Mouse (Mus musculus) mesoderm, embryonic 11.5 days (tissue): ENCODE results near the gene Ubl5.
"Not testable (repeated sequence)": the region's sequence is repeated elsewhere in the genome, so short reads cannot be mapped to it uniquely, and the experiment has no call there.

Source experiments
- DNase-seq: peaks from one replicate; pipeline ENCODE4 v3.0.0-alpha.2; 2012; ENCODE audit warnings: low read depth, low spot score

Ubl5 gene

GRCm38 (mm10) chr9:20642101-20642895 lies at the start of gene Ubl5:
Gene Ubl5, plus strand, starts transcription at chr9:20642878.
- DNase-seq, result peak; percentile 98

DNA sequence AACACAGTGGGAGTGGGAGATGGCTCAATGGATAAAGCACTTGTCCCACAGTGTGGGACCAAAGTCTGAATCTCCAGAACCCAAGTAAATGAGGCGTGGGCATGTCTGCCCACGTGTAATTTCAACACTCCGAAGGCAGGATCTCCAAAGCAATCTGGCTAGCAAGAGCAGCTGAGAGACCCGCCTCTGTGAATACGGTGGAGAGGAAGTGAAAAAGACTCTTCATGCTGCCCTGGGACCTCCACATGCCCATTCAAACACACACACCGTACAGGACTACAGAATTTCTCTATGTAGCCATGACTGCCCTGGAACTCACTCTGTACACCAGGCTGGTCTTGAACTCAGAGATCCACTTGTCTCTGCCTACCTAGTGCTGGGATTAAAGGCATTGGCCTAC lies 41.4 kb upstream of the Ubl5 start:
- DNase-seq, result no peak

DNA sequence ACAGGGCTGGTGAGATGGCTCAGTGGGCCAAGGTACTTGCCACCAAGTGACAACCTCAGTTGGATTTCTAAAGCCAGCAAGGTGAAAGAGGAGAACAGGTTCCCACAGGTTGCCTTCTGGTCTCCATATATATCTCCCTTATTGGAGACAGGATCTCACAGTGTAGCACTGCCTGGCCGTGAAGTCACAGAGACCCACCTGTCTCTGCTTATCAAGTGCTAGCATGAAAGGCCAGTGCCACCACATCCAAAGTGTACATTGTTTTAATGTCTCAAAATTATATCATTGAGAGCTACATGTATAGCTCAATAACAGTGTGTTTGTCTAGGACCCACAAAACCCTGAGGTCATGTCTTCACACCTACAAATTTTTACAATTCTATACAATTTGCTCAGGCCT lies 36.4 kb upstream of the Ubl5 start:
- DNase-seq, result no peak

DNA sequence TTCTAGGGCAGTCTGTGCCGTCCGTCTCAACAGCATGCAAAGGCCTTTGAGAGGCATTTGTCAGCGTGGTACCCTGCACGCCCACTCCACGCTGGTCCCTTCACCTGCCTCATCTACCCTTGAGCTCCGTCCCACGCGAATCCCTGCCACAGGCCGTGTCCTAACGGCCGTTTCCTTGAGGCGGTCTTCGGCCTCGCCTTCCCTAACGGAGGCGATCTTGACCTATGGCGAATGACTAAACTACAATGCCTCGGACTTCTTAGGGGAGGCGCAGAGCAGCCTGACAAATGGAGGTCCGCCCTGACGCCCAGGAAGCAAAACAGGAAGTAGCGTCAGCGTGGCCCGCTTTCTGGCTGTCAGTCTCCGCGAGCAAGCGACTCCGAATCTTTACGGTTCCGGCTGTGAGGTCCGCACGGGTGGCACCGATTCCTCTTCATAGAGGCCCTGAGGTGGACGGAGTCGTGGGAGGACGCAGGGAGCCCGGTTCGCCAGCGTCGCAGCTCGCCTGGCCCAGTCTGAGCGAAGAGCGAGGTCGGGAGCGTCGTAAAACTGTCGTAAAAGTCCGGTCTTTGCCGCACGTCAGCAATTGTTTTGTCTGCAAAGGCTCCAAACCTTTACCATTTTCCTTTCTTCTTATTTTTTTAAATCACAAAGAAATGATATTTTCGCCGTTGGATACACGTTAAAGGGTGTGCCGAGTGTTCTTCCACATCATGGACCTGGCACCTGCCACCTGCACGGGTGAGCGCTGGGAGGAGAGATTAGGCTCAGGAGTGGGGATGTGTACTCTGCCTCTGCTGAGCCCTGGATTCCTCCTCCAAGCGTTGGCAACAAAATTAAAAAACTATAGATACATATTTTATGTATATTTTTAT lies 35.3 kb upstream of the Ubl5 start:
- peak; percentile 96 for DNase-seq

DNA sequence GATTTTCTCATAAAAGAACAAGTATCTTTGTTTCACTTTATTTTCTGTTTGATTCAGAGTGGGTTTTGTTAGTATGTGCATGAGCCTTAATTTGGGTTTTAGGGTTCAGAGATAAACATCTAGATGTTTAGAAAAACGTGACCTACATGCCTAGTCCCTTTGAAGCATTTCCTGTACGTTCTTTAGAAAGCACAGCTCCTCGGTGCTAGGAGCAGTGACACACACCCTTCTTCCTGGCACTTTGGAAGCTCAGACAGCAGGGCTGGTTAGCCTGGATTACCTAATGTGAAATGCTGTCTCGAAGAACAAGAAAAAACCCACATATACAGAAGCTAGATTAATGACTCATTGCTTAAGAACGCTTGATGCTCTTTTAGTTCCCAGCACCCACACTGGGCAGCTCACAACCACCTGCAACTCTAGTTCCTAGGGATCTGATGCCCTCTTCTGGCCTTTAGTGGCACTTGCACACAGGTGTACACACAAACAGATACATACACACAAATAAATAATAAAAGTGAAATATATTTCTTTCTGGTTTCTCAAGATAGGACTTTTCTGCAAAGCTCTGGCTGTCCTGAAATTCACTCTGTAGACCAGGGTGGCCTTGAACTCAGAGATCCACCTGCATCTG lies 32.7 kb upstream of the Ubl5 start:
- DNase-seq, result no peak

DNA sequence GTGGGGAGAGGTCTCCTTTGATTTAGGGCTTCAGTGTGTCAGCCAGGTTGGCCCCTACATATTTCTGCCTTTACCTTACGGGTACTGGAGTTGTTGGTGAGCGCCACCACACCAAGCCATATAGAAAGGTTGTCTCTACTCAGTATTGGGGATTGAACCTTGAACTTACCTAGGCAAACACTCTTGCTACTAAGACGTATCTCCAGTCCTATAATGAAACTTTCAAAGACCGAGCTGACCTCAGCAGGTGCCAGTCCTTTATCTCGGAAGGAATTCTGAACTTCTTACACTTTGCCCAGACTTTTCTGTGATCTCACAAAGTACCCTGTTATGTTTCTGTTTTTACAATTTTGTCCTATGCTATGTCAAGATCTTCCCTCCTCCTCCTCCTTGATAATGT lies 30.7 kb upstream of the Ubl5 start:
- no peak for DNase-seq

GRCm38 (mm10) chr9:20616685-20617084 lies 26.0 kb upstream of the Ubl5 start:
- no peak for DNase-seq

DNA sequence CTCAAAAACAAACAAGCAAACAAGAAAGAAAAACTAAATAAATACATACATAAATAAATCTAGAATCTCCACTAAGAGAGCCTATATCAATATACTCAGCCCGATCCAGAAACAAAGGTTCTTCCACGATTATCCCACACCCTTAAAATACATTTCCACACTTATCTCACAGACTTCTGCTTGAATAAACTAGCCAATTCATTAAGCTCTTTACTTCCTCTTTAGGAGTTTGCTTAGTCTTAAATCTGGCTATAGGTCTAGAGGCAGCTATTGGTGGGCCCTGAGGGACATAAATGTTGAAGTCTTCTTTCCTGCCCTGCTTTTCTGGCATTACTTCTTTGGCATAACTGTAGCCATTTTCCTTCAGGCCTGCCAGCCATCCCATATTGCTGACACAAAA lies 11.3 kb upstream of the Ubl5 start:
- no peak for DNase-seq

- DNase-seq, result not testable (repeated sequence)
Measured at GRCm38 (mm10) chr9:20635676-20636075, 7.0 kb upstream of the Ubl5 start.

GRCm38 (mm10) chr9:20636256-20636655 lies 6.4 kb upstream of the Ubl5 start:
- DNase-seq, result no peak

DNA sequence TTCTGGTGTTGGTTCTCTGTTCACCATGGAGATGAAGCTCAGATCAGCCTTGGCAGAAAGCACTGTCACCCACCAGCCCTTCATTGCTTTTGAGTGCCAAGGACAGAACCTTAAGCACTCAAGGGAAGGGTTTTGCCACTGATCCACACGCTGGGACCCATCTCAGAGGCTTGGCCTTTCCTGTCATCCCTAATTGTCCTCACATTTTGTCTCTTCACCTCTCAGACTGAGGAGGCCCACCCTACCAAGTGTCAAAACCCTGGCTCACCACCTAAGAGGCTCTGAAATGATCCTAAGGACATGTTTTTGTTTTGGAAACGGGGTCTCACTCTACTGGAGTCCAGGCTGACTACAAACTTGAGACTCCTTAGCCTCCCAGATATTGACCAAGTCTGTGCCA lies 5.9 kb upstream of the Ubl5 start:
- DNase-seq, result no peak

- DNase-seq, result no peak
Measured at GRCm38 (mm10) chr9:20638552-20638951, 4.1 kb upstream of the Ubl5 start.

- no peak for DNase-seq
Measured at GRCm38 (mm10) chr9:20639486-20639885, 3.2 kb upstream of the Ubl5 start.

- no peak for DNase-seq
Measured at GRCm38 (mm10) chr9:20641501-20641900, 1.2 kb upstream of the Ubl5 start.

GRCm38 (mm10) chr9:20642896-20643466 lies 303 bp downstream of the Ubl5 start:
- DNase-seq, result peak; percentile 90

DNA sequence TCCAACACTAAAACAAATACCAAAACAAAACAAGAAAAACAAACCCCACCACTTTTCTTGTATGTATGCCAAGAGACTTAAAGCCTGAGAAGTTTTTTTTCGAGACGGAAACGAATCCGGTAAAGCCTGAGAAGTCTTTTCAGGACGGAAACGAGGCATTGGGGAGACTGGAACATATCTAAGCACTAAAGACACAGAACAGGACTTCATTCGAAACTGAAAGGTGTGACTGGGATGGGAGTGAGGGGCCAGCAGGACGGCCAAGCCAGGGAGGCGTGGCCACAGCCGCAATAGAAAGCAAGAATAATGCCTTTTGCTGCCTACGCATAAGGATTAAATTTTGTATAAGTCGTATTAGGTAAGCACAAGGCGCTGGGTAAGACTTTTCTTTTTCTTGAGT lies 1.1 kb downstream of the Ubl5 start:
- DNase-seq, result no peak

DNA sequence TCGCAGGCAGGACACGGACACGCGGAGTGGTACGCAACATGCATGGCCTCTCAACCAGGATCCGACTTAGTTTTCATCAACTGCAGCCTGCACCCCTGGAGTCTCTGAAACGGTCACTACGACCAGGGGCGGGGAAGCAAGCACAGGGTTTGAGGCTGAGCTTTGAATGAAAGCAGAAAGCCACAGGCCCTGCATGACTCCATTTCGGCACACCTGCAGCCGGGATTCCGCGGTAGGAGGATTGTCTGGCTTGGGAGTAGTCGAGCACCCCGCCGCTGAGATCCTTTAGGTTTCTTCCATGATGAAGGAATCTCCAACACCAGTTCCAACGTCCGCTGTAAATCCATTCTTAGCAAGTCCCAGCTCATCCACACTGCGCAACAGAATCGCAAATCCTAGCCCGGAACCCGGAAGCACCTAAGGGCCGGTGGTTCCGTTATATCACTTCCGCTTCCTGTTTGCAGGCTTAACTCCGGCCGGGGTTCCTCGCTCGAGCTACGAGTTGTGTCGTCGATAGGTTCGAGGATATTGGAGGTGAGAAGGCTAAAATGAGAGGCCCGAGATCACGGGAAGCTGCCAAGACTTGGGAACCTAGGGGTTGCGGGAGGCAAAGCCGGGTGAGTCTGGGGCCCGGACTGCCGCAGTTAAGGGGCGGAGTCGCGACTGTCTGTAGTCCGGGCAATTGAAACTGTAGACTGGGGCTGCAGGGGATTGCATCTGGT lies 1.8 kb downstream of the Ubl5 start, which contains the start of gene Fbxl12:
TSS of gene Fbxl12 (minus strand) at position 408 of the 722 bp plus-strand sequence.
- DNase-seq, result peak; percentile 73

DNA sequence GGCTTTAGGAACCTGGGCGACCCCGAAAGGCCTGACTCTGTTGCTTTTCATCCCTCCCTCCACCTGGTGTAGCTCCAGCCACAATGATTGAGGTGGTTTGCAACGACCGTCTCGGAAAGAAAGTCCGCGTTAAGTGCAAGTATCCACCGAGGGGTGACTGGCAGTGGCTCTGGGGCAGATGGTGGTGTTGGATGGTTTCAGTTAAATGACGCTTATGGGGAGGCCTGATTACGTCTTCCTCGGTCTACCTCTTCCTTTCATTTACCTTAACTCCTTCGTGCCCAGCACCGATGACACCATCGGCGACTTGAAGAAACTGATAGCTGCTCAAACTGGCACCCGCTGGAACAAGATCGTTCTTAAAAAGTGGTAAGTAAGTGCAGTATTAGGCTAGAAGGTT lies 2.4 kb downstream of the Ubl5 start:
- DNase-seq, result no peak

GRCm38 (mm10) chr9:20651602-20652259 lies 9.1 kb downstream of the Ubl5 start, which contains the start of gene Pin1:
Gene Pin1, plus strand, starts transcription at chr9:20652095.
- DNase-seq, result peak; percentile 99

GRCm38 (mm10) chr9:20652260-20652658 lies 9.6 kb downstream of the Ubl5 start:
- no peak for DNase-seq

- no peak for DNase-seq
Measured at GRCm38 (mm10) chr9:20653859-20654258, 11.2 kb downstream of the Ubl5 start.
